Mouse (Mus musculus): ENCODE data around the gene Dnah7a.
A peak's percentile ranks its signal among the peaks of the same experiment; 100 is the strongest.
"Not testable (repeated sequence)": the region's sequence is repeated elsewhere in the genome, so short reads cannot be mapped to it uniquely, and the experiment has no call there.

The Dnah7a gene

GRCm38 (mm10) chr1:53704164-53704563 lies 2.4 kb downstream of the Dnah7a start:
- DNase-seq (ENCODE audit: low spot score in 2 of 2): no peak

GRCm38 (mm10) chr1:53664268-53664667 lies 42.3 kb downstream of the Dnah7a start:
- DNase-seq (ENCODE audit: low spot score in 2 of 2): not testable (repeated sequence)

GRCm38 (mm10) chr1:53639865-53640794 lies 66.5 kb downstream of the Dnah7a start:
- no peak for DNase-seq (ENCODE audit: low spot score in 2 of 2)

- not testable (repeated sequence) for DNase-seq (ENCODE audit: low spot score in 2 of 2)
Measured at GRCm38 (mm10) chr1:53635641-53636040, 70.9 kb downstream of the Dnah7a start.

DNA sequence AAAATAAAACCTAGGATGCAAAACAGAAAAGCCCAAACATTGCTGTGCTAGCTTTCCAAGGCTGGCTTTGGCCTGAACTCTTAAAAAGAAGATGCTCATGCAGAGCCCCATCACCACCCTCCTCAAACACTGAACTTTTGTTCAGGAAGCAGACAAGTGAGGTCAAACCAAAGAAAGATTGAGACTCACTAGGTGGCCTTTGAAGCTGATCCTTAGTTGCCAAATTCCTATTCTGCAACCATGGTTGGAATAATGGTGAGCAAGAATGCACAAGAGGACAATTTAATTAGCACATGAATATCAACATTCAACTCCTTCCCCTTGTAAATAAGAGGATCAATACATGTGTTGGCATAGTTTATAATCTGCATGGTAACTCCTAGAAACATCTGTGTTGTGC lies 74.5 kb downstream of the Dnah7a start:
- not testable (repeated sequence) for DNase-seq (ENCODE audit: low spot score in 2 of 2)

GRCm38 (mm10) chr1:53630011-53630410 lies 76.6 kb downstream of the Dnah7a start:
- no peak for DNase-seq (ENCODE audit: low spot score in 2 of 2)

- DNase-seq (ENCODE audit: low spot score in 2 of 2): no peak
Measured at GRCm38 (mm10) chr1:53613486-53613885, 93.1 kb downstream of the Dnah7a start.

DNA sequence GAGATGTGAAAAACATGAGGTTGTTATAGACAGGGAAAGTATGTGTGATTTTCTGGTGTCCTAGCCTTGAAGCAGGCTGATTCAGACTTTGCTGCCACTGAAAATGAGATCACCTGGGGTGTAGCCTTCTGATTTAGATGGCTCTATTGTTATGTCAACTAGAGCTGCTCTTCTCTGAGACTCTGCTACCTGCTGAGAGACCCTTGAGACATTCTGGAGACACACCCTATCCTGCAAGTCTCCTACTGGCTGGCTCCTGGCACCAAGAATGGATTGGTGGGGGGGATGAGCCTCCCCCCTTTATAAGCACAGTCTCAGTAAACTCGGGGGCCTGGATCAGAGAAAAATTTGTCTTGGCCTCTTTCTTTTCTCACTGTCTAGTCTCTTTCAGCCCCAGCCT lies 125.3 kb downstream of the Dnah7a start:
- DNase-seq (ENCODE audit: low spot score in 2 of 2): not testable (repeated sequence)

DNA sequence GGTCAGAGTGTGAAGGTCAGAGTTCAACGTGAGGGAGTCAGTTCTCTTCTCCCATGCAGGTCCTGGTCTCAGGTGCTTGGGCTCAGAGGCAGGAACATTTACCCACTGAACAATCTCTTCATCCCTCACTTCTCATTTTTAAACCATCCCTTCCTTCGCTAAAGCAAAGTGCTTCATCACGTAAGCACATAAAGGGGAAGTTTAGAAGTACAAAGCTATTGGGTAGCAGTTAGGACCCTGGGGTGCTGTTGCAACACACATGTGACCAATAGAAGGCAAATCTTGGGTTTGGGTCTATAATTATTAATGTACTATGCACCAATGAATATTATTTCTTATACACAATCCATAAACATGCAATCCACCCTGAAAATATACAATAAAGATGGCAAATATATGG lies 148.7 kb downstream of the Dnah7a start:
- DNase-seq (ENCODE audit: low spot score in 2 of 2): not testable (repeated sequence)

DNA sequence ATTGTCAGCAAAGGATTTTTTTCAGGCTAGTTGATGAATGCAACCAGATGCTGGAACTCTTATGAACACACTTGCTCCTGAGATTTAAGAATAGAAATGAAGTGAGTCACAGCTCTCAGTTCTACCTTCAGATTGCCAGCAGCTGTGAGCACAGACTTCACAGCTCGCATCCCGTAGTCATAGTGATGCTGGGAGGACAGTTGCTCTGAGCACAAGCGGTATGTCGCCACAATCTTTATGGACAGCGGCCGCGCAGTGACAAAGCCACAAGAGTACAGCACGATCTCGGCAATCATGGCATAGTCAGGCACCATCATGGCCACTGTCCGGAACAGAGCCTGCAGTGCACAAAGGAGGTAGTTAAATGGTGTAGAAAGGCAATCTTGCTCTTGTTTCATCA lies 159.6 kb downstream of the Dnah7a start:
- peak; percentile 25 to 29 for DNase-seq (ENCODE audit: low spot score in 2 of 2)

DNA sequence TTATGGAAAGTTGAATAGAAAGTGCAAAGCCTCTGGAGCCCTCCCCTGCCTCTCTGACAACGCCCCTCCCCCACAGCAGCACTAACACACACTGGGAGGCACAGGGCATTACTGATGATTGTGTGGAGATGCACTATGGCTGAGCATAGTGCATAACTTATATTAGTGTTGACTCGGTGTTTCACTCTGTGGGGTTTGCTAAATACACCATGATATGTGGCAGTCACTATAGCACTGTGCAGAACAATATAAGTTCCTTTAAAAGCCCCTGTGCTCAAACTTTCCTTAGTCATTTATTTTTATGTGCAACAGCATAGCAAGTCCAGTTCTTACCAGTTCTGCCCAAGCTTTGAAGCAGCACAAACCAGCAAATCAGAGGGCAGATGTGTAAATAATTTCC lies 168.2 kb downstream of the Dnah7a start:
- not testable (repeated sequence) for DNase-seq (ENCODE audit: low spot score in 2 of 2)

DNA sequence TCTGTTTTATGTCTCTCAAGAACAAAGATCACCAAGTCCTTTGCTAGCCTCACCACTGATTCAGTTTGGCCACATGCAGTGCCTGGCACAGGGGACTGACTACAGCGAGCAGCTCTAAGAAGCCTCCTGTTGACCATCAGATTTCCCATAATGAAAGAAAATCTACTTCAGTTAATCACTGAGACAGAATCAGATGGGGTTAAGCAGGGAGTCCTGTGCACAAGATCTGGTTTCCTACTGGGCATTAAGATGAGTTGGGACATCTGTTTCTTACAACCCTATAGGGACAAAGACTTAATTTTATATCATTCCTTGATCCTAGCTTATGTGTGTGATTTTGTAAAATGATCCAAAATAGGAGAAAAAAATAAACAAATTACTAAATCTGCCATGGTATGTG lies 171.8 kb downstream of the Dnah7a start:
- DNase-seq (ENCODE audit: low spot score in 2 of 2): not testable (repeated sequence)

DNA sequence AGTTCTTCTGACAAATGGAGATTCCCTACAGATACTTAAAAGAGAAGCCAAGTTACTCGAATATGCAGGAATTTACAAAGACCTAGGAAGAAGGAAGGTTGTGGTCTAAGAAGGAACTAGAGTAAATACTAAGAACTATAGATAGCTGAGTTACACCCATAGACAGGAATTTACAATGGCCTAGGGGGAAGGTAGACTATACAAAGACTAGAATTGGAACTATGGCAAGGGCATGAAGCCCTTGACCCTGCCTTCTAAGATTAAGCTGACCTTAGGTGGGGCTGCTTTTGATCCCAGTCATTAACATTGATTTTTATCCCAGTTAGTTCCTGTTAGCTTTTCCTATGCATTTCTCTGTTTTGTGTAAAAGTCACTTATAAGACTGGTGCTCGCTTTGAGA lies 180.6 kb downstream of the Dnah7a start:
- not testable (repeated sequence) for DNase-seq (ENCODE audit: low spot score in 2 of 2)

GRCm38 (mm10) chr1:53473699-53474098 lies 232.9 kb downstream of the Dnah7a start:
- DNase-seq (ENCODE audit: low spot score in 2 of 2): no peak

- DNase-seq (ENCODE audit: low spot score in 2 of 2): not testable (repeated sequence)
Measured at GRCm38 (mm10) chr1:53472084-53472483, 234.5 kb downstream of the Dnah7a start.

DNA sequence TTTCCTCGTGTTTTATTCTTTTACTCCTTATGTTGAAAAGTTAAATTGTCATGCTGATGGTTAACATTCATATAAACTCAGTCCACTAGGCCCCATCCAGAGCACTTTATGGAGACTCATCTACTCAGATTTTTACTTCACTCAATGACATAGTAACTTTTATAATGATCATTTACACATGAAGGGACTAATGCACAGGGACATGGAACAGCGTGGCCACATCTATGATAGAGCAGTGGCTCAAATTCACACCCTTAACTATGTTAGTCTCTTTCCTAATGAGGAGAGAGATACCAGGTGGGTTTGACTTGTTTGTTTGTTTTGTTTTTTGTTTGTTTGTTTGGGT lies 239.3 kb downstream of the Dnah7a start:
- no peak for DNase-seq (ENCODE audit: low spot score in 2 of 2)

DNA sequence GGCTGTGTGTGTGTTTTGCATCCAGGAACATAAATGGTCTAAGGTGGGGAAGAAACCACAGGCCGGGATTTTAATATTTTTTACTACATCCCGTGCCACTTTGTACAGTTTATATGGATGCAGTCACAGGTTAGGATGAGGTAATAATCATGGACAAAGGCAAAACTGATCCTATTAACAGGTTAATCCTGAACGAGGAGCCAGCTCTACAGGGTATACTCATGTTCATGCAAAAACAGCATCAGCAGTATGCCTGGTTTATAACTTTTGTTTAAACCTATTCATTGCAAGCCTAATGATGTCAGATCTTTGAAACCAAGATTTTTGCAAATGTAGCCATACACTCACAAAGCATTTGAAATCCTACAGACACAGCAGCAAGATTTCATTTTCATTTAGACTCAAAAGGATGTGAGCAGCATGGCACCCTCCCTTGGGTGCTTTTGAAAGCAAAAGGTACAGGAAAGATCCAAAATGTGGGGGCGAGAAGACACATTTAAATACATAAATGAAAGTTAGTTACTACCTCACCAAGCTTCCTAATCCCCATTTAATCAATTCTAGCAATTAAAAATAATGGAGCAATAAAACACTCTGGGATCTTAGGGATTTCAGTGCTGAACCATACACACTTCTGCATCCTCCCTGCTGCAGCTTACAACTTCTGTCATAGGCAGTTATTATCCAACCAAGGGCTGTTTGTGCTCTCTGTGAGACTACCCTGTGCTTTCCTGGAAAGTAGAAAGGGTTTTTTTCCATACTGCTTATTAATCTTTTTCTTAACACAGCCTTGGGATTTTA lies 239.9 kb downstream of the Dnah7a start:
- DNase-seq (ENCODE audit: low spot score in 2 of 2): not testable (repeated sequence)

GRCm38 (mm10) chr1:53439173-53439572 lies 267.4 kb downstream of the Dnah7a start:
- DNase-seq (ENCODE audit: low spot score in 2 of 2): not testable (repeated sequence)

DNA sequence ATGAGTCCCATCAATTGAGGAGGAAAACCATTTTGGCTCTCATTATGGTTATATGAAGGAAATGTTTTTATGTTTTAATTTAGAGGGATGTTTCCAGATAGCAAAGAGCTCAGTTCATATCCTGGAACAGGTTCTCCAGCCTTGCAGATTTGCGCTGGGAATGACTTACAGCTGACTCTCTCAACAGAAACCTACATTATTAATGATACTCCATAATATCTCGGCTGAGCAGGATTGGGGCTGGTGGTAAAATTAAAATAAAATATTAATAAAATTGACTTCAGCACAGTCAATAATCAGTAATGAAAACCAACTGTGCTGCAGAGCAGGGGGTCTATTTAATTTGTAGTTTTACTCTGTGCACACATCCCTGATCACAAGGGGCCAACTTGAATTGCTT lies 274.2 kb downstream of the Dnah7a start:
- DNase-seq (ENCODE audit: low spot score in 2 of 2): not testable (repeated sequence)

GRCm38 (mm10) chr1:53405803-53406325 lies 300.7 kb downstream of the Dnah7a start:
- DNase-seq (ENCODE audit: low spot score in 2 of 2): no peak

GRCm38 (mm10) chr1:53393936-53394760 lies 312.4 kb downstream of the Dnah7a start:
- peak; percentile 46 to 51 for DNase-seq (ENCODE audit: low spot score in 2 of 2)
